Mouse (Mus musculus) heart, postnatal 0 days (tissue): ENCODE results near the gene Aldh3b2. TPM values are rescaled to one million over a fixed set of nuclear protein-coding genes. Genes with fewer than 3 reads are reported as not detected.

Experiments used
- ATAC-seq: fragments of 200-750 bp; cut with Nextera tagmentation; 2 replicates; pipeline ENCODE4 v1.8.0; 2017; ENCODE audit warnings: low read depth, moderate number of reproducible peaks, moderate library complexity; ENCODE audit not compliant: insufficient read depth
- DNase-seq: peaks from one replicate; pipeline ENCODE4 v3.0.0-alpha.2; 2016; ENCODE audit warnings: low spot score
- H3K27ac ChIP-seq: fragments of 300-500 bp; sonication (generic); 2 replicates; pipeline ENCODE4 v1.5.1; 2014; ENCODE audit warnings: low read depth, mild to moderate bottlenecking
- H3K27me3 ChIP-seq: fragments of 300-500 bp; sonication (generic); 2 replicates; pipeline ENCODE4 v1.6.1; 2014; ENCODE audit warnings: low read length, mixed read lengths; ENCODE audit not compliant: control insufficient read depth, insufficient read depth
- H3K36me3 ChIP-seq: fragments of 300-500 bp; sonication (generic); replicated peaks from 2 replicates; pipeline ENCODE4 v1.6.1; 2014; ENCODE audit warnings: low read length, mixed read lengths; ENCODE audit not compliant: control insufficient read depth, insufficient read depth
- H3K4me1 ChIP-seq: fragments of 300-500 bp; sonication (generic); 2 replicates; pipeline ENCODE4 v1.6.1; 2014; ENCODE audit warnings: antibody characterized with exemption; ENCODE audit not compliant: control insufficient read depth, insufficient read depth
- H3K4me2 ChIP-seq: fragments of 300-500 bp; sonication (generic); 2 replicates; pipeline ENCODE4 v1.6.1; 2014; ENCODE audit warnings: low read depth, mild to moderate bottlenecking, low read length, moderate library complexity
- H3K4me3 ChIP-seq: fragments of 300-500 bp; sonication (generic); 2 replicates; pipeline ENCODE4 v1.5.1; 2014; ENCODE audit warnings: low read depth, low read length
- H3K9ac ChIP-seq: fragments of 300-500 bp; sonication (generic); replicated peaks from 2 replicates; pipeline ENCODE4 v1.6.1; 2014; ENCODE audit warnings: low read depth, low read length, mixed read lengths
- H3K9me3 ChIP-seq: fragments of 300-500 bp; sonication (generic); replicated peaks from 2 replicates; pipeline ENCODE4 v1.6.1; 2016; ENCODE audit warnings: low read length; ENCODE audit not compliant: control insufficient read depth
- CTCF ChIP-seq: IDR thresholded peaks from 2 replicates; pipeline ENCODE4 v1.5.1; 2016; ENCODE audit warnings: antibody characterized with exemption, control low read depth, low read depth
- EP300 ChIP-seq: IDR thresholded peaks from 2 replicates; pipeline ENCODE4 v1.6.1; 2016; ENCODE audit warnings: antibody characterized with exemption, low read depth
- WGBS: fragments of 180-500 bp; shearing (Covaris S2); extraction: QIAGEN DNeasy Blood & Tissue Kit; methylation state at CpG from one replicate; pipeline ENCODE4 v1.1.7; 2014; 5-methylcytosine and 5-hydroxymethylcytosine counted together
- polyA plus RNA-seq: library from polyadenylated mRNA; unstranded; fragments of >200 nt; fragmentation: Nextera tagmentation; extraction: Ambion mirVana; gene quantifications from 2 replicates; pipeline ENCODE4 v1.2.1, GENCODE M21; 2015
- total RNA-seq: library from RNA; depleted of rRNA; stranded (reverse); fragments of >200 nt; gene quantifications from 2 replicates; pipeline ENCODE4 v1.2.3, GENCODE M21; 2014; ENCODE audit warnings: low replicate concordance

Aldh3b2 gene
- total and polyA plus RNA-seq, 2 experiments from 2014 or later, result 0.18 to 3.9 TPM

GRCm38 (mm10) chr19:4013066-4013465 lies 40.9 kb downstream of the Aldh3b2 start:
- Histone ChIP-seq H3K9me3 (no peaks in the 10 kb centered on the region), H3K4me1 (peaks cover 4% of the 10 kb centered on the region), H3K4me2 (peak overlapping the region; percentile 50), H3K27me3 (no peaks in the 10 kb centered on the region), H3K4me3 (peak overlapping the region; percentile 79; the same call in 1 of the 2 replicates), H3K27ac (peak overlapping the region; percentile 49), H3K36me3 (peaks cover 31% of the 10 kb centered on the region), H3K9ac (0 out of 2 replicates have a peak overlapping the region, but pooled peaks have one; percentile 38)
- ATAC-seq (0 out of 2 replicates have a peak, but pooled peaks have one; percentile 2), DNase-seq (no peak)
- TF ChIP-seq CTCF (no peak), EP300 (no peak)
- WGBS, result 13% methylated on average over 9 of the region's 9 CpGs

- no peak overlapping the region for H3K9ac ChIP-seq
- DNase-seq, result no peak
These were observed 42.7 kb downstream of the Aldh3b2 start for GRCm38 (mm10) chr19:4014802-4015201.

GRCm38 (mm10) chr19:4015635-4016034 lies 43.5 kb downstream of the Aldh3b2 start:
- peaks cover 6% of the 10 kb centered on the region for H3K36me3 ChIP-seq
- WGBS, result 52% methylated on average over 5 of the region's 5 CpGs
- no peak overlapping the region for H3K9ac ChIP-seq
- no peak overlapping the region for H3K4me3 ChIP-seq
- no peaks in the 10 kb centered on the region for H3K27me3 ChIP-seq
- DNase-seq (no peak), ATAC-seq (no peak)
- peaks cover 4% of the 10 kb centered on the region for H3K4me1 ChIP-seq
- no peak overlapping the region for H3K4me2 ChIP-seq
- TF ChIP-seq EP300 (no peak), CTCF (no peak)
- H3K27ac ChIP-seq, result no peak overlapping the region
- no peaks in the 10 kb centered on the region for H3K9me3 ChIP-seq

More at GRCm38 (mm10) chr19:4014802-4015201, 42.7 kb downstream of the Aldh3b2 start:
- no peak overlapping the region for H3K4me2 ChIP-seq
- peaks cover 14% of the 10 kb centered on the region for H3K36me3 ChIP-seq
- no peak overlapping the region for H3K4me3 ChIP-seq
- TF ChIP-seq EP300 (no peak), CTCF (no peak)
- no peaks in the 10 kb centered on the region for H3K27me3 ChIP-seq
- no peak overlapping the region for H3K27ac ChIP-seq
- ATAC-seq, result no peak
- H3K9me3 ChIP-seq, result no peaks in the 10 kb centered on the region
- H3K4me1 ChIP-seq, result peaks cover 4% of the 10 kb centered on the region

- no peaks in the 10 kb centered on the region for H3K27me3 ChIP-seq
- H3K36me3 ChIP-seq, result no peaks in the 10 kb centered on the region
- WGBS, result 68% methylated on average over 10 of the region's 10 CpGs
These were observed 45.9 kb downstream of the Aldh3b2 start for GRCm38 (mm10) chr19:4017921-4018587.

GRCm38 (mm10) chr19:4018743-4019583 lies 46.8 kb downstream of the Aldh3b2 start:
- H3K4me1 ChIP-seq, result no peaks in the 10 kb centered on the region
- ATAC-seq (peak; percentile 93), DNase-seq (peak; percentile 92)
- no peak overlapping the region for H3K27ac ChIP-seq
- no peak overlapping the region for H3K4me3 ChIP-seq
- no peaks in the 10 kb centered on the region for H3K27me3 ChIP-seq
- H3K4me2 ChIP-seq, result no peak overlapping the region
- no peaks in the 10 kb centered on the region for H3K9me3 ChIP-seq
- WGBS, result 22% methylated on average over 18 of the region's 18 CpGs
- peak; percentile 89 for TF ChIP-seq CTCF
- TF ChIP-seq EP300, result no peak
- no peak overlapping the region for H3K9ac ChIP-seq
- H3K36me3 ChIP-seq, result no peaks in the 10 kb centered on the region

More at GRCm38 (mm10) chr19:4017921-4018587, 45.9 kb downstream of the Aldh3b2 start:
- DNase-seq (no peak), ATAC-seq (no peak)
- Histone ChIP-seq H3K9me3 (no peaks in the 10 kb centered on the region), H3K4me2 (no peak overlapping the region), H3K4me3 (no peak overlapping the region), H3K4me1 (no peaks in the 10 kb centered on the region), H3K27ac (no peak overlapping the region), H3K9ac (no peak overlapping the region)
- no peak for TF ChIP-seq CTCF
- TF ChIP-seq EP300, result no peak
